Mouse (Mus musculus): ENCODE results near the gene Ghrhr. TPM values are rescaled to one million over a fixed set of nuclear protein-coding genes. Genes with fewer than 3 reads are reported as not detected.

The Ghrhr gene
- polyA plus RNA-seq, 1 experiment from 2014 or later = not detected

DNA sequence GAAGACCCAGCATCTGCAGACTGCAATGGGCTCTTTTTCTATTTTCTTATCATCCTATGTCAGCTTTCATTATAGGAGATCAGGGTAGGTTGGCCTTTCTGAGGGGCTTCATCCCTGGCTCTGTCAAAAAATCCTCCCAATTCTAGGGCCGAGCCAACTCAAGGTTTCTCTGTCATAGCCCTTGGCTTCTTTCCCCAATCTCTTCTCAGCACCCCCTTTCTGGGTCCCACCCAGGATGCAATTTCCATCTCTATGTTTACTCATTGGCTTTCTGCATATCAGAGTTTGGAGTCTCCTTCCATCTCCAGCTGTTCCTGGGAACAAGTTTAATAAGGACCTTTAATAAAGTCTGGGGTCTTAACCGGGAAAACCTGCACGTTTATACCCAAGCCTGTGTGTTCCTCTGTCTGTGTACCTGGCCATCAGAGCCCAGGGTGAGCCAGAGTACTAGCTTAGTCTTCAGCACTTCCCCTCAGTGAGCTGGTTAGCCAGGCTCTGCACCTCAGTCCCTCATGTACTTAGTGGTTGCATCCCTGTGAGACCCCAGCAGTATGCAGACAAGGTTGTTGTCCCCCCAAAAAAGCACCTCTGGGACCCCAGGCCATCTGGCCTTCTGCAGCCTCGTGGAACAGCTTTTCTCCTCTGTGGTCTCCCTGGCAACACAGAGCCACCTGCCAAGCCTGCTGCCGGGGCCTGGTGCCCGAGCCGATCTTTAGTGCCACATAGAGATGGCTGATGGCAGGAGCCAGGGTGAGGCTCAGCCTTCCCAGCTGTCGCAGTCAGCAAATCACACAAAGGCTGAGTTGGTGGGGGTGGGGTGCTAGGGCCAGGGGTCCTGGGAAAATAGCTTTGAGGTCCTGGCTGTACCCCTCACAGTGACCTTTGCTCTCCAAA, 59.4 kb downstream of the Ghrhr start:
- Histone ChIP-seq H3K9ac (no peak overlapping the region), H3K4me1 (replicated peaks) (peaks cover 35% of the 10 kb centered on the region), H3K27me3 (no peaks in the 10 kb centered on the region), H3K27ac (peak overlapping the region; percentile 80), H3K4me3 (no peak overlapping the region), H3K36me3 (no peaks in the 10 kb centered on the region), H3K9me3 (no peaks in the 10 kb centered on the region), H3K4me2 (no peak overlapping the region)
- peak; percentile 82 for ATAC-seq (ENCODE audit: low FRiP score)
- WGBS = 36% methylated on average over 8 of the region's 8 CpGs

DNA sequence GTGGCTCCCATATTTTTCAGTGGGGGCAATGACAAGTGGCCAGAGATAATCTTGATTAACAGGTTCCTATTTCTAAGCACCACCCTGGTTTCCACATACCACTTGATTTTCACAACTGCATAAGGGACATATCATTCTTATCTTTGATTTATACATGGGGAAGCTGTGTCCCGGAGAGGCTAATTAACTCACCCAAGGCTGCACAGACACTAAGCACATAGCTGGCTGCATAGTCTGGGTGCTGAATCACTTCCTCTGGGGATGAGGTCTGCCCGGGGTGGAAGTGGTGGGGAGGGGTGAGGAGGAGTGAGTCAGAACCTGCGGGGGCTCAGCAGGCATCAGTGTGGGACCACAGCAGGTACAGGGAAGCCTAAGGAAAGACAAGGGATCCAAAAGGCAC, 61.8 kb downstream of the Ghrhr start:
- no peak overlapping the region for H3K9ac ChIP-seq
- H3K4me1 ChIP-seq (replicated peaks) = peaks cover 35% of the 10 kb centered on the region
- no peak for ATAC-seq (ENCODE audit: low FRiP score)
- no peaks in the 10 kb centered on the region for H3K36me3 ChIP-seq
- no peaks in the 10 kb centered on the region for H3K9me3 ChIP-seq
- H3K4me3 ChIP-seq = no peak overlapping the region
- H3K27ac ChIP-seq = no peak overlapping the region
- 59% methylated on average over 3 of the region's 3 CpGs for WGBS
- no peak overlapping the region for H3K4me2 ChIP-seq
- H3K27me3 ChIP-seq = no peaks in the 10 kb centered on the region

Other genes starting within 250 kb of the Ghrhr start
- 0.39 and 0.48 TPM in 2 replicates for gene Crhr2, start 243.3 kb upstream of the Ghrhr start, polyA plus RNA-seq (2015; fragmentation: Nextera tagmentation; extraction: Ambion mirVana)
- gene Inmt, start 201.3 kb upstream of the Ghrhr start, polyA plus RNA-seq (2015; fragmentation: Nextera tagmentation; extraction: Ambion mirVana) = not detected in 2 replicates
- gene Mindy4, start 172.9 kb upstream of the Ghrhr start, polyA plus RNA-seq (2015; fragmentation: Nextera tagmentation; extraction: Ambion mirVana) = 10.7 and 10.9 TPM in 2 replicates
- gene Aqp1, start 39.9 kb upstream of the Ghrhr start, polyA plus RNA-seq (2015; fragmentation: Nextera tagmentation; extraction: Ambion mirVana) = 14.5 and 20.5 TPM in 2 replicates
- gene Adcyap1r1, start 75.7 kb downstream of the Ghrhr start, polyA plus RNA-seq (2015; fragmentation: Nextera tagmentation; extraction: Ambion mirVana) = 45.4 and 51.0 TPM in 2 replicates